Mouse (Mus musculus): ENCODE data around the gene Rnf7. TPM values are rescaled to one million over a fixed set of nuclear protein-coding genes. Genes with fewer than 3 reads are reported as not detected.
"Not testable (repeated sequence)": the region's sequence is repeated elsewhere in the genome, so short reads cannot be mapped to it uniquely, and the experiment has no call there.

Rnf7 gene
- polyA plus RNA-seq (2015; fragmentation: Nextera tagmentation; extraction: Ambion mirVana), result 204 and 207 TPM in 2 replicates

- Histone ChIP-seq H3K27ac (ENCODE audit: low read length) (peak within 1 kb of the TSS; percentile 88), H3K4me1 (ENCODE audit: insufficient read depth, low read length) (peaks cover 12% of the 10 kb centered on the region), H3K27me3 (ENCODE audit: insufficient read depth, low read length) (no peaks in the 10 kb centered on the region; the same call in 1 of the 2 replicates), H3K4me3 (ENCODE audit: low read length) (peak within 1 kb of the TSS; percentile 75), H3K9ac (replicated peaks; ENCODE audit: low read length) (peak within 1 kb of the TSS; percentile 91), H3K4me2 (replicated peaks; ENCODE audit: low read depth, low read length) (peak within 1 kb of the TSS; percentile 76), H3K9me3 (ENCODE audit: low read length) (no peaks in the 10 kb centered on the region), H3K36me3 (ENCODE audit: insufficient read depth, low read length) (0 out of 2 replicates have a peak, but pooled peaks cover 10% of the 10 kb centered on the region)
- ATAC-seq (ENCODE audit: low FRiP score, low TSS enrichment), result peak; percentile 99
- under 1% methylated on average over 72 of the region's 74 CpGs for WGBS
These were observed at the start of gene Rnf7 for GRCm38 (mm10) chr9:96478071-96478888. Gene Rnf7, minus strand, starts transcription at chr9:96478675.

DNA sequence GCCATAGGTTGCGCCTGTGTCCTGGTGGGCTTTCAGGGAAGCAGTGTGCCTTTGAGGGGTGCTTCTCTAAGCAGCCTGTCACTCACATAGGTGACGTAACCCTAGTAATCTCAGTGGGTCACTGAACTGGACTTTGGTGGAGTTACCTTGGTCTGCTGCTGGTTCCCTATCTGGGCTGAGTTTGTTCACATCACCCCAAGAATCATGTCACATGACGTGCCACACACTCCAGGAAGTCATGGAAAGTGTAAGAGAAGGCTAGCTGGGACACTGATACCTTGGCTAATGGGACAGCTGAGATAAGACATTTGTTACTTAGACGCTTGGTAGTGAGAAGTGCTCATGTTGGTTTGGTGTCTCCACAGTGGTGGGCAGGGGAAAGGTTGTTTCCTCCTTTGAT is 47.5 kb upstream of the Rnf7 start:
- H3K4me3 ChIP-seq (ENCODE audit: low read length), result no peak overlapping the region
- ATAC-seq (ENCODE audit: low FRiP score, low TSS enrichment), result no peak
- no peak overlapping the region for H3K9ac ChIP-seq (replicated peaks; ENCODE audit: low read length)
- no peaks in the 10 kb centered on the region for H3K9me3 ChIP-seq (ENCODE audit: low read length)
- no peak overlapping the region for H3K27ac ChIP-seq (ENCODE audit: low read length)
- 82% methylated on average over 4 of the region's 4 CpGs for WGBS
- peaks cover 7% of the 10 kb centered on the region; the same call in 1 of the 2 replicates for H3K4me1 ChIP-seq (ENCODE audit: insufficient read depth, low read length)
- no peaks in the 10 kb centered on the region for H3K27me3 ChIP-seq (ENCODE audit: insufficient read depth, low read length)
- no peak overlapping the region for H3K4me2 ChIP-seq (replicated peaks; ENCODE audit: low read depth, low read length)
- H3K36me3 ChIP-seq (ENCODE audit: insufficient read depth, low read length), result no peaks in the 10 kb centered on the region

DNA sequence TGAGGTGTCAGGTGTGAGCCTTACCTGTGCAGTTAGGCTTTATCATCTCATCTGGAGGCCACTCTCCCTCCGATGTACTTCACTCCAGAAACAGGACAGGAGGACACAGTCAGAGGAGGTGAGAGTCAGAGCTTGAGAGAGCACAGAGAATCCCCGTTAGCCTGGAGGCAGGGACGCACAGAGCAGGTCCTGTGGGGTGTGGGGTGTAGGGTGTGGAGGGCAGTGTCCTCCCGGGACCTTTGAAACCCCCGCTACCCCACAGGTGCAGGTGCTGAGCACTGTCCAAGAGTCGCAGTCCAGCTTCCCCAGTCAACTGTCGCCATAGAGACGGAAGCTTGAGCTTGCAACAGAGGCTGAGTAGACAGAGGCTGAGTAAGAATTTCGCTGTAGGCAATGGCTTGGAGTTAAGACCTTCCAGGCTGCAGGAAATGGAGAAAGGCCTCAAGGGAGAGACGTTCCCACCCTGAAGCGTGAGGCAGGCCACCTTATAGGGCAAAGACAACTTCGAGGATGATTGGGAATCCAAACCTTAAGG is 46.6 kb upstream of the Rnf7 start, which contains the start of gene Gm28729:
Gene Gm28729, minus strand, starts transcription at position 293 of the 535 bp plus-strand sequence.
- no peak within 1 kb of the TSS for H3K4me3 ChIP-seq (ENCODE audit: low read length)
- 56% methylated on average over 12 of the region's 12 CpGs for WGBS
- peak; percentile 55; the same call in 1 of the 2 replicates for ATAC-seq (ENCODE audit: low FRiP score, low TSS enrichment)
- H3K9me3 ChIP-seq (ENCODE audit: low read length), result no peaks in the 10 kb centered on the region
- H3K4me1 ChIP-seq (ENCODE audit: insufficient read depth, low read length), result 0 out of 2 replicates have a peak, but pooled peaks cover 4% of the 10 kb centered on the region
- H3K9ac ChIP-seq (replicated peaks; ENCODE audit: low read length), result no peak within 1 kb of the TSS
- no peaks in the 10 kb centered on the region for H3K27me3 ChIP-seq (ENCODE audit: insufficient read depth, low read length)
- H3K27ac ChIP-seq (ENCODE audit: low read length), result no peak within 1 kb of the TSS
- no peak within 1 kb of the TSS for H3K4me2 ChIP-seq (replicated peaks; ENCODE audit: low read depth, low read length)
- no peaks in the 10 kb centered on the region for H3K36me3 ChIP-seq (ENCODE audit: insufficient read depth, low read length)

GRCm38 (mm10) chr9:96523148-96523547 is 44.7 kb upstream of the Rnf7 start:
- WGBS, result 89% methylated on average over 5 of the region's 5 CpGs
- Histone ChIP-seq H3K4me3 (ENCODE audit: low read length) (no peak overlapping the region), H3K4me2 (replicated peaks; ENCODE audit: low read depth, low read length) (no peak overlapping the region), H3K27ac (ENCODE audit: low read length) (no peak overlapping the region), H3K9me3 (ENCODE audit: low read length) (no peaks in the 10 kb centered on the region), H3K4me1 (ENCODE audit: insufficient read depth, low read length) (0 out of 2 replicates have a peak, but pooled peaks cover 4% of the 10 kb centered on the region), H3K36me3 (ENCODE audit: insufficient read depth, low read length) (no peaks in the 10 kb centered on the region), H3K9ac (replicated peaks; ENCODE audit: low read length) (no peak overlapping the region), H3K27me3 (ENCODE audit: insufficient read depth, low read length) (no peaks in the 10 kb centered on the region)
- ATAC-seq (ENCODE audit: low FRiP score, low TSS enrichment), result no peak

DNA sequence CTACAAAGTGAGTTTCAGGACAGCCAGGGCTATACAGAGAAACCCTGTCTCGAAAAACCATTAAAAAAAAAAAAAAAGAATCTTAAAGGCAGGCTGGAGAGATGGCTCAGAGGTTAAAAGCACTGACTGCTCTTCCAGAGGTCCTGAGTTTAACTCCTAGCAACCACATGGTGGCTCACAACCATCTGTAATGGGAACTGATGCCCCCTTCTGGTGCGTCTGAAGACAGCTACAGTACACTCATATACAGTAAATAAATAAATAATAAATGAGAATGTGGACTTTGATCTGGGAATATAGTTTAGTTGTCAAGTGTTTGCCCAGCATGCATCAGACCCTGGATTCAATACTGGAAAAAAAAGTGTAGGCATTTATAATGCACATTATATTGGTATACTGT is 43.1 kb upstream of the Rnf7 start:
- H3K4me2 ChIP-seq (replicated peaks; ENCODE audit: low read depth, low read length); H3K4me3 ChIP-seq (ENCODE audit: low read length); H3K27me3 ChIP-seq (ENCODE audit: insufficient read depth, low read length); ATAC-seq (ENCODE audit: low FRiP score, low TSS enrichment); H3K36me3 ChIP-seq (ENCODE audit: insufficient read depth, low read length); H3K27ac ChIP-seq (ENCODE audit: low read length); H3K9ac ChIP-seq (replicated peaks; ENCODE audit: low read length); H3K9me3 ChIP-seq (ENCODE audit: low read length); H3K4me1 ChIP-seq (ENCODE audit: insufficient read depth, low read length): not testable (repeated sequence)
- WGBS, result 94% methylated on average over 2 of the region's 2 CpGs

DNA sequence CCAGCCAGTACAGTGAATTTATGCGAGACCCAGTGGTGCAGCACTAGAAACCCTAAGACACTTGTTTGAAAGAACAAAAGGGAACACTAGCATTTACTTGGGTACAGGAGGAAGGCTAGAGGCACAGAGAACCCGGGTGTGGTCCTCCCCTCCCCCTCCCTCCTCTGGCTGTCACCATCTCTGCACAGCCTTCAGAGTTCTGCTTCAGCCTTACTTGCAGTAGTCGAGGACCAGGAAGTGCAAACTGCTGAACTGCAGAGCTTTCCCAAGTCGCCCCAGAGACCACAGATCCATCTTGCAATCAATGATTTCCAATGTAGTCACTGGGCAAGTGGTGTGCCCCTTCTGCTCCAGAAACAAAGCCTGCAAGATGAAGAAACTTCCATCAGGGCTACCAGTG is 39.0 kb upstream of the Rnf7 start:
- no peaks in the 10 kb centered on the region for H3K36me3 ChIP-seq (ENCODE audit: insufficient read depth, low read length)
- no peak for ATAC-seq (ENCODE audit: low FRiP score, low TSS enrichment)
- no peaks in the 10 kb centered on the region for H3K27me3 ChIP-seq (ENCODE audit: insufficient read depth, low read length)
- no peak overlapping the region for H3K4me2 ChIP-seq (replicated peaks; ENCODE audit: low read depth, low read length)
- 30% methylated on average over 4 of the region's 4 CpGs for WGBS
- no peaks in the 10 kb centered on the region for H3K9me3 ChIP-seq (ENCODE audit: low read length)
- no peak overlapping the region for H3K9ac ChIP-seq (replicated peaks; ENCODE audit: low read length)
- H3K27ac ChIP-seq (ENCODE audit: low read length), result no peak overlapping the region
- no peak overlapping the region for H3K4me3 ChIP-seq (ENCODE audit: low read length)
- H3K4me1 ChIP-seq (ENCODE audit: insufficient read depth, low read length), result no peaks in the 10 kb centered on the region

DNA sequence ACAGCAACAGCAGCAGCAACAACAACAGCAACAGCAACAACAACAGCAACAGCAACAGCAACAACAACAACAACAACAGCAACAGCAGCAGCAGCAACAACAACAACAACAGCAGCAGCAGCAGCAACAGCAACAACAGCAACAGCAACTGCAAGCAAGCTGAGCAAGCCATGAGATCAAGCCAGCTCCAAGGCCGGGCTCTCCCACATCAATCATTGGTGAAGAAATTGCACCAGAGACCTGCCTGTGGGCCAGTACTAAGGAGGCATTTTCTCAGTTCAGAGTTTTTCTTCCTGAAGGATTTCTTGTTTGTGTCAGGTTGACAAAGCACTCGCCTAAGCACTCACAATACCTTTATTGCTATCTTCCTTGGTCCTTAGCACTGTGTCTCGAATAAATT is 38.3 kb upstream of the Rnf7 start:
- ATAC-seq (ENCODE audit: low FRiP score, low TSS enrichment), result no peak
- H3K4me3 ChIP-seq (ENCODE audit: low read length), result no peak overlapping the region
- H3K27ac ChIP-seq (ENCODE audit: low read length), result no peak overlapping the region
- no peak overlapping the region for H3K9ac ChIP-seq (replicated peaks; ENCODE audit: low read length)
- H3K9me3 ChIP-seq (ENCODE audit: low read length), result no peaks in the 10 kb centered on the region
- H3K4me2 ChIP-seq (replicated peaks; ENCODE audit: low read depth, low read length), result no peak overlapping the region
- no peaks in the 10 kb centered on the region for H3K27me3 ChIP-seq (ENCODE audit: insufficient read depth, low read length)
- no peaks in the 10 kb centered on the region for H3K4me1 ChIP-seq (ENCODE audit: insufficient read depth, low read length)
- WGBS, result 48% methylated on average over 3 of the region's 3 CpGs
- no peaks in the 10 kb centered on the region for H3K36me3 ChIP-seq (ENCODE audit: insufficient read depth, low read length)

DNA sequence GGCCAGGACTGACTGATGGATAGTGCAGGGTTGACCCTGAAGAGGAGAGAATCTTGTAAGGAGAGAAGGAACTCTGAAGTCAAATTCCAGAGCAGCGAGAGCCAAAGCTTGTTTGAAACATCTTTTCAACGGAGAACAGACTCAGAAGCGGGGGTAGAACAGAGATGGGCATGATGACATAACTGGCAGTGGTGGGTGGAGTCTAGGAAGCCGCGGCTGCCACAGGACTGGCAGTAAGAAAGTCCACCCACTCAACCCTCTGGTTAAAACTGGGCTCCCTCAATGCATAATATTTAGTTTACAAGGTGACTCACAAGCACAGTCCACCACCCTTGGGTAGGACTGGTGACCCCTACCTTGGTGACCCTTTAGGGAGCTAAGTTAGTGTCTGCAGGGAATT is 37.3 kb upstream of the Rnf7 start:
- Histone ChIP-seq H3K4me1 (ENCODE audit: insufficient read depth, low read length) (no peaks in the 10 kb centered on the region), H3K4me2 (replicated peaks; ENCODE audit: low read depth, low read length) (no peak overlapping the region), H3K4me3 (ENCODE audit: low read length) (no peak overlapping the region), H3K9me3 (ENCODE audit: low read length) (no peaks in the 10 kb centered on the region), H3K27ac (ENCODE audit: low read length) (no peak overlapping the region), H3K36me3 (ENCODE audit: insufficient read depth, low read length) (no peaks in the 10 kb centered on the region), H3K27me3 (ENCODE audit: insufficient read depth, low read length) (no peaks in the 10 kb centered on the region), H3K9ac (replicated peaks; ENCODE audit: low read length) (no peak overlapping the region)
- no peak for ATAC-seq (ENCODE audit: low FRiP score, low TSS enrichment)
- WGBS, result 85% methylated on average over 5 of the region's 5 CpGs

- no peaks in the 10 kb centered on the region for H3K4me1 ChIP-seq (ENCODE audit: insufficient read depth, low read length)
- no peak overlapping the region for H3K27ac ChIP-seq (ENCODE audit: low read length)
- no peak for ATAC-seq (ENCODE audit: low FRiP score, low TSS enrichment)
- no peak overlapping the region for H3K4me2 ChIP-seq (replicated peaks; ENCODE audit: low read depth, low read length)
- H3K36me3 ChIP-seq (ENCODE audit: insufficient read depth, low read length), result no peaks in the 10 kb centered on the region
- H3K9me3 ChIP-seq (ENCODE audit: low read length), result no peaks in the 10 kb centered on the region
- H3K4me3 ChIP-seq (ENCODE audit: low read length), result no peak overlapping the region
- H3K9ac ChIP-seq (replicated peaks; ENCODE audit: low read length), result no peak overlapping the region
- 52% methylated on average over 5 of the region's 5 CpGs for WGBS
- no peaks in the 10 kb centered on the region for H3K27me3 ChIP-seq (ENCODE audit: insufficient read depth, low read length)
These were observed 35.8 kb upstream of the Rnf7 start for GRCm38 (mm10) chr9:96514278-96514677.

DNA sequence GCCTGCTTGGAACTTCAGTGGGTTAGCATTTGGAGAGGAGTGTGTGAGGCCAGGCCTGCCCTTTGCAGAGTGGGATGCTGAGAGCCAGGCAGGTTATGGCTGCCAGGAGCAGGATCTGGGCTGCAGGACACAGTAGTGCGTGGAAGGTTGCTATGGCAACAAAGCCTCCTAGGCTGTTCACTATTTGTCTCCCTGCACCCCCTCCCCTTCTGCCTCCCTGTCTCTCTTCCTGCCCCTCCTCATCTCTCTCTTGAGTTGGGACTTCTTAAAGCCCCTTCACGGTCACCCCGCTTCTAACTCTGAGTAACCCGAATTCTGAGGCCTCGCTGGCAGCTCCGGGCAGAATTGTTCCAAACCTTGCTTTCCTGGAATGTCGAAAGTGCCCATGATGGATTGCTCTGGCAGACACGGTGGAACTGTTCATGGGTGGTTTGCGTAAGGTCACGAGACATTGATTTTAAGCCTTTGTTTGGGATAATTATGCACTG is 27.6 kb upstream of the Rnf7 start:
- Histone ChIP-seq H3K27ac (ENCODE audit: low read length) (peak overlapping the region; percentile 87), H3K27me3 (ENCODE audit: insufficient read depth, low read length) (no peaks in the 10 kb centered on the region), H3K4me2 (replicated peaks; ENCODE audit: low read depth, low read length) (peak overlapping the region; percentile 43), H3K4me3 (ENCODE audit: low read length) (0 out of 2 replicates have a peak overlapping the region, but pooled peaks have one; percentile 14), H3K9ac (replicated peaks; ENCODE audit: low read length) (peak overlapping the region; percentile 32; the same call in 1 of the 2 replicates), H3K36me3 (ENCODE audit: insufficient read depth, low read length) (no peaks in the 10 kb centered on the region), H3K4me1 (ENCODE audit: insufficient read depth, low read length) (peaks cover 23% of the 10 kb centered on the region), H3K9me3 (ENCODE audit: low read length) (no peaks in the 10 kb centered on the region)
- peak; percentile 90 for ATAC-seq (ENCODE audit: low FRiP score, low TSS enrichment)
- WGBS, result 12% methylated on average over 10 of the region's 10 CpGs
